Mouse (Mus musculus) spleen, adult 2 months (tissue): ENCODE measurements around the gene Cntd1. TPM values are rescaled to one million over a fixed set of nuclear protein-coding genes. Genes with fewer than 3 reads are reported as not detected.
"Not testable (repeated sequence)": the region's sequence is repeated elsewhere in the genome, so short reads cannot be mapped to it uniquely, and the experiment has no call there.

Experiments
- DNase-seq, 2 experiments: peaks; one replicate each; pipeline versions ENCODE4 v3.0.0 to v3.0.0-alpha.2; 2012 to 2021; ENCODE audit warnings: low spot score in 2 of 2, low read depth in 1 of 2
- H3K27ac ChIP-seq: fragments of 200-500 bp; 2 replicates; pipeline ENCODE4 v1.5.1; 2012; ENCODE audit warnings: low read length, inconsistent platforms; ENCODE audit not compliant: insufficient read depth
- H3K27me3 ChIP-seq: fragments of 200-500 bp; 2 replicates; pipeline ENCODE4 v1.6.1; 2012; ENCODE audit warnings: mild to moderate bottlenecking, moderate library complexity, low read length, inconsistent platforms; ENCODE audit not compliant: control insufficient read depth, insufficient read depth
- H3K36me3 ChIP-seq: fragments of 200-500 bp; 2 replicates; pipeline ENCODE4 v1.6.1; 2012; ENCODE audit warnings: mild to moderate bottlenecking, low read length, inconsistent platforms; ENCODE audit not compliant: control insufficient read depth, insufficient read depth
- H3K4me1 ChIP-seq: fragments of 200-500 bp; 2 replicates; pipeline ENCODE4 v1.6.1; 2011; ENCODE audit warnings: inconsistent platforms; ENCODE audit not compliant: control insufficient read depth, insufficient read depth, insufficient read length
- H3K4me3 ChIP-seq: fragments of 200-500 bp; 2 replicates; pipeline ENCODE4 v1.5.1; 2011; ENCODE audit warnings: mild to moderate bottlenecking, inconsistent platforms; ENCODE audit not compliant: insufficient read depth, insufficient read length; ENCODE audit errors: extremely low read depth
- CTCF ChIP-seq: fragments of 200-500 bp; IDR thresholded peaks from 2 replicates; pipeline ENCODE4 v1.5.1; 2011; ENCODE audit warnings: mild to moderate bottlenecking, inconsistent platforms; ENCODE audit not compliant: insufficient read depth, insufficient read length, insufficient replicate concordance; ENCODE audit errors: extremely low read depth
- POLR2A ChIP-seq: fragments of 200-500 bp; IDR thresholded peaks from 2 replicates; pipeline ENCODE4 v1.6.1; 2011; ENCODE audit warnings: low read depth, low read length, inconsistent platforms
- WGBS: fragments of 180-500 bp; shearing (Covaris S2); methylation state at CpG from one replicate; pipeline ENCODE4 v1.1.7; 2018; 5-methylcytosine and 5-hydroxymethylcytosine counted together
- polyA plus RNA-seq: library from polyadenylated mRNA; depleted of rRNA; stranded (reverse); fragments of >200 nt; gene quantifications from 2 replicates; pipeline ENCODE4 v1.2.3, GENCODE M21; 2012

The Cntd1 gene
- polyA plus RNA-seq, 1 experiment: 0.19 TPM

DNA sequence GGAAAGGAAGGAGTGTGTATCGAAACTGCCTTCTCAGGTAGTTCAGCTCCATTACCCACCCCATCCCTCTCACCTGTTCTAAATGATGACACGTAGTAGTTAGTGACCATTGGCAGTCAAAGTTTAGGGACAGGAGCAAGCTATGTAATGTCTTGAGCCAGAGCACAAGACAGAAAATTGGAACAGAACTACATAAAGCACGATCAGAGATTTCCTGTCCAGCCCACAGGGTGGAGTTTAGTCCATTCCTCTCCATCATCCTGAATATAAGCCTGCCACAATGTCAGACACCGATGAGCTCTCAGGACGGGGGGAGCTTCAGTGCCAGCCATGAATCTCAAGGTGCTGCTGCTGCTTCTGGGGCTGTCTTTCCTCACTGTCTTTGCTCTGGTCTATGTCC lies 46.0 kb downstream of the Cntd1 start, which contains the start of gene Aoc2:
Gene Aoc2 (plus strand): TSS at position 301 of the 400 bp plus-strand sequence.
- H3K27me3 ChIP-seq: no peaks in the 10 kb centered on the region
- no peak for DNase-seq
- no peak within 1 kb of the TSS for H3K4me3 ChIP-seq
- peaks cover 45% of the 10 kb centered on the region for H3K36me3 ChIP-seq
- 91% methylated on average over 5 of the region's 5 CpGs for WGBS
- no peaks in the 10 kb centered on the region for H3K4me1 ChIP-seq
- no peak within 1 kb of the TSS for H3K27ac ChIP-seq
- no peak for TF ChIP-seq POLR2A
- no peak for TF ChIP-seq CTCF

GRCm38 (mm10) chr11:101325201-101325600 lies 46.4 kb downstream of the Cntd1 start:
- H3K4me3 ChIP-seq, H3K27me3 ChIP-seq, H3K4me1 ChIP-seq, DNase-seq, H3K27ac ChIP-seq: not testable (repeated sequence)
- H3K36me3 ChIP-seq: peaks cover 40% of the 10 kb centered on the region
- 95% methylated on average over 11 of the region's 11 CpGs for WGBS

- peaks cover 34% of the 10 kb centered on the region for H3K36me3 ChIP-seq
- WGBS: 95% methylated on average over 11 of the region's 11 CpGs
- TF ChIP-seq CTCF (no peak), POLR2A (no peak)
Measured at GRCm38 (mm10) chr11:101326147-101326546, 47.3 kb downstream of the Cntd1 start.

GRCm38 (mm10) chr11:101327311-101327710 lies 48.5 kb downstream of the Cntd1 start:
- Histone ChIP-seq H3K4me1 (no peaks in the 10 kb centered on the region), H3K4me3 (no peak overlapping the region), H3K36me3 (peaks cover 24% of the 10 kb centered on the region), H3K27ac (no peak overlapping the region), H3K27me3 (no peaks in the 10 kb centered on the region)
- no peak for DNase-seq
- no peak for TF ChIP-seq CTCF
- no peak for TF ChIP-seq POLR2A
- WGBS: 67% methylated on average over 3 of the region's 3 CpGs

More at GRCm38 (mm10) chr11:101326147-101326546, 47.3 kb downstream of the Cntd1 start:
- no peak overlapping the region for H3K4me3 ChIP-seq
- no peak for DNase-seq
- no peak overlapping the region for H3K27ac ChIP-seq
- no peaks in the 10 kb centered on the region for H3K27me3 ChIP-seq
- H3K4me1 ChIP-seq: no peaks in the 10 kb centered on the region

DNA sequence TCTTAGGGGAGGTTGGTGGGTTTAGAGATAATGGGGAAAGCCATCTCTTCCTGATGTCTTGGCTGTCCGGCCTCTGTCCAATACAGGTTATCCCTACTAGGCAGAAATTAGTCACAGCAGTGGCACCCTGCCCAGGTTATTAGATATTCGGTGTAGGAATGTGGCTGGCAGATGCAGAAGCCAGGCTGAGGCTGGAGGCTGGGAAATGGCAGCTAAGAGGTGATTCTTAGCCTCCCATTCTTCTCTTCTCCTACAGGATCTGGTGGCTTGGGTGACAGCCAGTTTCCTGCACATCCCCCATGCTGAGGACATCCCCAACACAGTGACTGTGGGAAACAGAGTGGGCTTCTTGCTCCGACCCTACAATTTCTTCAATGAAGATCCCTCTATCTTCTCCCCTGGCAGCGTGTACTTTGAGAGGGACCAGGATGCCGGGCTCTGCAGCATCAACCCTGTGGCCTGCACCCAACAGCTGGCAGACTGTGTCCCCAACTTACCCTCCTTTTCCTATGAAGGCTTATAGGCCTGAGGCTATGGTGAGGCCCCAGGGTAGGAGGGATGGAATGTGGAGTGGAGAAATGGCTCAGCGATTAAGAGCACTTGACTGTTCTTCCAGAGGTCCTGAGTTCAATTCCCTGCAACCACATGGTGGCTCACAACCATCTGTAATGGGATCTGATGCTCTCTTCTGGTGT lies 50.3 kb downstream of the Cntd1 start:
- no peaks in the 10 kb centered on the region for H3K4me1 ChIP-seq
- DNase-seq: no peak
- no peak overlapping the region for H3K27ac ChIP-seq
- no peaks in the 10 kb centered on the region for H3K27me3 ChIP-seq
- H3K4me3 ChIP-seq: no peak overlapping the region
- TF ChIP-seq CTCF (no peak), POLR2A (no peak)
- WGBS: 87% methylated on average over 6 of the region's 6 CpGs
- H3K36me3 ChIP-seq: peaks cover 11% of the 10 kb centered on the region

DNA sequence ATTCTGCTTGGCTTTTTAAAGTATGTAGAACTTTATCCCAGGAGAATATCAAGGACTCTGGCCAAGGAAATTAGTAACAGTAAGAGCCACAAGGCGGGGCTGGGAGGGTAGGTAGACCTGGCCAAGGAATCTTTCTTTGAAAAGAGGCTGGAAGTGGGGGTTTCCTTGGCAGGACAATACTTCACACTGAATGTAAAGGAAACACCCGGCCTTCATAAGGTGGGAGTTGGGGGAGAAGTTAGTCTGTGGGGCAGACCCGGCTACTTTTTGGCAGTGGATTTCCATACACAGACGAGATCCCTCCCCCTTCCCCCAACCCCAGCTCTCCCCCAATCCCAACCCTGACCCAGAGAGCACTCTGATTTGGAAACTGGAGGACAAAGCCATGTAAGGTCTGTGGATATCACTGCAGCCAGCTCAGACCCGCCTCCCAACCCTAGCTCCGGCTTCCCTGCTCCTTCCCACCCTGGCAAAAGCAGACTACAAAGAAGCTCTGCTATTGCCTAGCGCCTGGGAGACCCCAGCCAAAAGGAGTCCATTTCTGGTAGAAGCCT lies 51.6 kb downstream of the Cntd1 start, which contains the start of gene Aoc3:
Gene Aoc3 (plus strand): TSS at position 235 of the 554 bp plus-strand sequence.
- Histone ChIP-seq H3K27me3 (no peaks in the 10 kb centered on the region), H3K36me3 (peaks cover 1% of the 10 kb centered on the region; the same call in 1 of the 2 replicates), H3K4me1 (no peaks in the 10 kb centered on the region), H3K4me3 (no peak within 1 kb of the TSS), H3K27ac (no peak within 1 kb of the TSS)
- WGBS: 77% methylated on average over 7 of the region's 7 CpGs
- no peak for DNase-seq
- TF ChIP-seq CTCF: no peak
- no peak for TF ChIP-seq POLR2A

DNA sequence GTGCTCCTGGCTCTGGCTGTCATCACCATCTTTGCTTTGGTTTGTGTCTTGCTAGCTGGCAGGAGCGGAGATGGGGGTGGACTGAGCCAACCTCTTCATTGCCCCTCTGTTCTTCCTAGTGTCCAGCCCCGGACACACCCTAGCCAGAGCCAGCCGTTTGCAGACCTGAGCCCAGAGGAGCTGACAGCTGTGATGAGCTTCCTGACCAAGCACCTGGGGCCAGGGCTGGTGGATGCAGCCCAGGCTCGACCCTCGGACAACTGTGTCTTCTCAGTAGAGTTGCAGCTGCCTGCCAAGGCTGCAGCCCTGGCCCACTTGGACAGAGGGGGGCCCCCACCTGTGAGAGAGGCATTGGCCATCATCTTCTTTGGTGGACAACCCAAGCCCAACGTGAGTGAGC lies 52.1 kb downstream of the Cntd1 start:
- WGBS: 81% methylated on average over 6 of the region's 6 CpGs
- not testable (repeated sequence) for H3K27ac ChIP-seq, H3K4me3 ChIP-seq

More for the DNA sequence above, 52.1 kb downstream of the Cntd1 start:
- not testable (repeated sequence) for H3K4me1 ChIP-seq, DNase-seq, H3K36me3 ChIP-seq, H3K27me3 ChIP-seq
